Mouse (Mus musculus) forebrain, embryonic 15.5 days (tissue): ENCODE measurements at regions not wholly inside any gene's neighbourhood (a gene's known extent, or its start where the extent isn't known, plus 50 kb on each side); places are given as distances from the start of the nearest gene placed in this dataset.
"Not testable (repeated sequence)": the region's sequence is repeated elsewhere in the genome, so short reads cannot be mapped to it uniquely, and the experiment has no call there.

Experiments used
- ATAC-seq: fragments of 200-750 bp; cut with Nextera tagmentation; replicated peaks from 2 replicates; pipeline ENCODE4 v1.8.0; 2017; ENCODE audit warnings: mild to moderate bottlenecking, moderate TSS enrichment, moderate library complexity
- H3K27ac ChIP-seq: fragments of 300-500 bp; sonication (generic); replicated peaks from 2 replicates; pipeline ENCODE4 v1.5.1; 2015; ENCODE audit warnings: mild to moderate bottlenecking, inconsistent platforms
- H3K27me3 ChIP-seq: fragments of 300-500 bp; sonication (generic); 2 replicates; pipeline ENCODE4 v1.6.1; 2015; ENCODE audit warnings: inconsistent platforms
- H3K36me3 ChIP-seq: fragments of 300-500 bp; sonication (generic); 2 replicates; pipeline ENCODE4 v1.6.1; 2015; ENCODE audit warnings: mild to moderate bottlenecking, inconsistent platforms
- H3K4me1 ChIP-seq: fragments of 300-500 bp; sonication (generic); 2 replicates; pipeline ENCODE4 v1.6.1; 2015; ENCODE audit warnings: inconsistent platforms
- H3K4me2 ChIP-seq: fragments of 300-500 bp; sonication (generic); replicated peaks from 2 replicates; pipeline ENCODE4 v1.6.1; 2015; ENCODE audit warnings: mild to moderate bottlenecking, inconsistent platforms
- H3K4me3 ChIP-seq: fragments of 300-500 bp; sonication (generic); 2 replicates; pipeline ENCODE4 v1.5.1; 2015; ENCODE audit warnings: mild to moderate bottlenecking, inconsistent platforms
- H3K9ac ChIP-seq: fragments of 300-500 bp; sonication (generic); replicated peaks from 2 replicates; pipeline ENCODE4 v1.6.1; 2015; ENCODE audit warnings: mild to moderate bottlenecking, inconsistent platforms
- H3K9me3 ChIP-seq: fragments of 300-500 bp; sonication (generic); 2 replicates; pipeline ENCODE4 v1.6.1; 2016; ENCODE audit warnings: inconsistent platforms
- WGBS: fragments of 180-500 bp; shearing (Covaris S2); methylation state at CpG from one replicate; pipeline ENCODE4 v1.1.7; 2015; ENCODE audit warnings: mixed read lengths; 5-methylcytosine and 5-hydroxymethylcytosine counted together

DNA sequence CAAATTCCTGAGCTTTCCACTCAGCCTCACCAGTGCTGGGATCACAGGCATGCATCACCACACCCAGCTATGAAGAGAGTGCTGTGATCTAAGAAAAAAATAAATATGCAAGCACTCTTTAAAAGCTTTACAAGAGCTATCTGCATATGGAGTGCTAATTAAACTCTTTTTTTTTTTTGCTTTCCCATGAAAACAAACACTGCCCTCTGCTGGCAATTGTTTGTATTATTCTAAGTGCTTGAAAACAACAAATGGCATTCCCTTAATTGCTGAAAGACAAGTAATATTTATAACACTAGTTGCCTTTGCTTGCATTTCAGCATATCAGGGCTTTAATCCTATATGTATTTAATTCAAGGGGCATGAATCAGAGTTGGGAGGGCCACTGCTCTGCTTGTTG, 91.8 kb downstream of the 5730507C01Rik start:
- not testable (repeated sequence) for ATAC-seq, H3K27ac ChIP-seq, H3K9me3 ChIP-seq, H3K9ac ChIP-seq, H3K4me2 ChIP-seq, H3K36me3 ChIP-seq, H3K27me3 ChIP-seq, H3K4me3 ChIP-seq, H3K4me1 ChIP-seq

DNA sequence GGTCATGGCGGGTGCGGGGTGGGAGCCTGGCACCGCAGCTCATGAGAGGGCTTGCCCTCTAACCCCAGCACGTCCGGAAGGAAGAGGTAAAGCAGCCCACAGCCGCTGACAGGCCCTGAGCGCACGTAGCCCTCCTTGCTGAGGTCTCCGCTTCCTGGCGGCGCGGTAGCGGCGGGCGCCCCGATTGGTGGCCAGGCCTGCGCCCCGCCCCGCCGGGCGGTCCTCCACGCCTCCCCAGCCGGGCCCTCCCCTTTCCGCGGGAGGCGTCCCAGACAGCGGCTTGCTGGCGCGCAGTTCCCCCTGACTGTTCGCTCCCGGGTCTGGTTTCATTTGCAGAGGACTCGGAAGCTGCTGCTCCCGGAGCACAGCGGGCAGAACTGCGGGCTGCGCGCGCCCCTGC, 95.5 kb downstream of the 5730507C01Rik start:
- Histone ChIP-seq H3K4me1 (no peaks in the 10 kb centered on the region), H3K9me3 (peaks cover 3% of the 10 kb centered on the region; the same call in 1 of the 2 replicates), H3K4me2 (peak overlapping the region; percentile 47), H3K27me3 (no peaks in the 10 kb centered on the region), H3K9ac (peak overlapping the region; percentile 56), H3K27ac (peak overlapping the region; percentile 64), H3K4me3 (peak overlapping the region; percentile 62), H3K36me3 (no peaks in the 10 kb centered on the region)
- WGBS = 2% methylated on average over 34 of the region's 38 CpGs
- peak; percentile 95 for ATAC-seq

DNA sequence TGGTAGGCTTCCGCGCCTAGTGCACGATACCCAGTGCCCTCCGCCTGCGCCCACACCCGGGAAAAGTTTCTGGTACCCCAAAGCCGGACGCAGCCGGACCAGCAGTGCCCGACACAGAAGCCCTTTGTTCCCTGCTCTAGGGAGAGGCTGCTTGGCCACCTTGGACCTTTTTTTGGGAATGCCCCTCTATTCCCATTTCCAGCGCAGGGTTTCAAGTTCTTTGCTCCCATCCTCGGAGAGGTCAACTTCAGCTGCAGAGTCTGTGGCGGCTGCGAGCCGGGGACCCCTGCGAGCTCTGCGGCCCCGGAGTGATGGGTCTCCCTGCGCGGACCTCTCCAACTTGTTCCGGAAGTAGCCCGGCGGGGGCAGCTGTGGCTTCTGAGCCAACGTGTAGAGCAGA, 96.3 kb downstream of the 5730507C01Rik start:
- not testable (repeated sequence) for H3K36me3 ChIP-seq, H3K27ac ChIP-seq, H3K4me1 ChIP-seq, H3K9me3 ChIP-seq, H3K27me3 ChIP-seq, ATAC-seq
- Histone ChIP-seq H3K9ac (peak overlapping the region; percentile 56), H3K4me2 (peak overlapping the region; percentile 47), H3K4me3 (peak overlapping the region; percentile 62)
- under 1% methylated on average over 24 of the region's 24 CpGs for WGBS
